In genomic region chr1:133609771-133610502, GRCm38 (mm10) we compare ENCODE assay signal across 8 mouse cellular contexts. TPM values are rescaled to one million over a fixed set of nuclear protein-coding genes. Genes with fewer than 3 reads are reported as not detected.
DNase-seq lines count a peak whose midpoint lies in the region; ATAC-seq and TF ChIP-seq lines count a peak whose summit lies in the region.

Gene Snrpe (minus strand): TSS chr1:133610291.

- peak within 1 kb of the TSS; percentile 73 for H3K4me2 ChIP-seq in heart, embryonic 11.5 days
- peak within 1 kb of the TSS; percentile 72 for H3K4me2 ChIP-seq in kidney, embryonic 16.5 days (replicated peaks; ENCODE audit: low read depth, low read length)
- peak within 1 kb of the TSS; percentile 69 for H3K4me2 ChIP-seq in myocyte (ENCODE audit: low read depth)

- peak within 1 kb of the TSS; percentile 91 for H3K9ac ChIP-seq in heart, embryonic 11.5 days (ENCODE audit: low read depth, low read length)
- peak within 1 kb of the TSS; percentile 94 for H3K9ac ChIP-seq in kidney, embryonic 16.5 days (replicated peaks; ENCODE audit: low read length)
- H3K9ac ChIP-seq in liver, adult 2 months (ENCODE audit: low read depth, low read length) = peak within 1 kb of the TSS; percentile 98

- WGBS in heart, embryonic 11.5 days (ENCODE audit: insufficient replicate concordance) = under 1% methylated on average over 68 of the region's 73 CpGs
- WGBS in kidney, embryonic 16.5 days = under 1% methylated on average over 72 of the region's 73 CpGs
- WGBS in liver, adult 2 months = under 1% methylated on average over 73 of the region's 73 CpGs

- peaks cover 34% of the 10 kb centered on the region for H3K79me3 ChIP-seq in C2C12 (ENCODE audit: low read depth)

- H3K36me3 ChIP-seq in C2C12 (ENCODE audit: control insufficient read depth, insufficient read depth) (peaks cover 41% of the 10 kb centered on the region), myocyte (ENCODE audit: control insufficient read depth, insufficient read depth) (peaks cover 35% of the 10 kb centered on the region)
- H3K36me3 ChIP-seq in erythroblast, embryonic 14.5 days (ENCODE audit: control insufficient read depth) = peaks cover 47% of the 10 kb centered on the region
- peaks cover 24% of the 10 kb centered on the region; the same call in 1 of the 2 replicates for H3K36me3 ChIP-seq in heart, embryonic 11.5 days (ENCODE audit: control insufficient read depth, insufficient read depth, low read length)
- H3K36me3 ChIP-seq in kidney, embryonic 16.5 days (ENCODE audit: insufficient read depth, low read length) = peaks cover 35% of the 10 kb centered on the region
- peaks cover 29% of the 10 kb centered on the region for H3K36me3 ChIP-seq in liver, adult 2 months (ENCODE audit: control insufficient read depth, insufficient read depth, low read length)
- H3K36me3 ChIP-seq in splenic B cell, adult 2 months (ENCODE audit: control insufficient read depth, insufficient read depth, low read length, poor library complexity, severe bottlenecking) = peaks cover 12% of the 10 kb centered on the region

- TF ChIP-seq CTCF in C2C12 (IDR thresholded peaks at IDR 0.05; ENCODE audit: control insufficient read depth, insufficient read depth, insufficient read length) = peak; percentile 79
- peak; percentile 99 for TF ChIP-seq CTCF in brain, embryonic 14.5 days (IDR thresholded peaks at IDR 0.05; ENCODE audit: borderline replicate concordance, extremely low read depth, insufficient read depth, insufficient read length)
- peak; percentile 99 for TF ChIP-seq CTCF in liver, adult 2 months (IDR thresholded peaks at IDR 0.05; ENCODE audit: low read depth, low read length)

- H3ac ChIP-seq in C2C12 (ENCODE audit: control insufficient read depth, insufficient read length, low read depth) (peak within 1 kb of the TSS; percentile 92), myocyte (ENCODE audit: control insufficient read depth, insufficient read length) (peak within 1 kb of the TSS; percentile 44)

- peak; percentile 100 for DNase-seq in brain, embryonic 14.5 days (ENCODE audit: low read depth)
- DNase-seq in liver, adult 2 months (ENCODE audit: extremely low read depth, low read depth, low spot score) = peak; percentile 91
- DNase-seq in splenic B cell, adult 2 months (ENCODE audit: low read depth, low spot score) = peak; percentile 99

- H3K4me3 ChIP-seq in C2C12 (ENCODE audit: insufficient read depth, poor library complexity, severe bottlenecking) = peak within 1 kb of the TSS; percentile 83
- H3K4me3 ChIP-seq in erythroblast, embryonic 14.5 days (replicated peaks) = peak within 1 kb of the TSS; percentile 90
- H3K4me3 ChIP-seq in heart, embryonic 11.5 days (ENCODE audit: low read depth, low read length) = peak within 1 kb of the TSS; percentile 75
- peak within 1 kb of the TSS; percentile 79 for H3K4me3 ChIP-seq in kidney, embryonic 16.5 days (ENCODE audit: low read length)
- H3K4me3 ChIP-seq in liver, adult 2 months (ENCODE audit: insufficient read depth, low read depth, low read length) = peak within 1 kb of the TSS; percentile 98
- peak within 1 kb of the TSS; percentile 65 for H3K4me3 ChIP-seq in myocyte

- no peaks in the 10 kb centered on the region for H3K9me3 ChIP-seq in erythroblast, embryonic 14.5 days (ENCODE audit: control insufficient read depth, low read length)
- no peaks in the 10 kb centered on the region for H3K9me3 ChIP-seq in heart, embryonic 11.5 days (replicated peaks; ENCODE audit: control insufficient read depth, low read length)
- no peaks in the 10 kb centered on the region for H3K9me3 ChIP-seq in kidney, embryonic 16.5 days (ENCODE audit: low read length)

- TF ChIP-seq POLR2A in brain, embryonic 14.5 days (IDR thresholded peaks at IDR 0.05; ENCODE audit: borderline replicate concordance, extremely low read depth, insufficient read depth, insufficient read length, poor library complexity, severe bottlenecking) = peak; percentile 29; the same call in 1 of the 2 replicates
- TF ChIP-seq POLR2A in liver, adult 2 months (IDR thresholded peaks at IDR 0.05; ENCODE audit: extremely low read depth, insufficient read depth, low read length) = no peak
- no peak for TF ChIP-seq POLR2A in myocyte (IDR thresholded peaks at IDR 0.05; ENCODE audit: insufficient read length, low read depth)

- H3K27me3 ChIP-seq in C2C12 (ENCODE audit: control insufficient read depth, insufficient read depth, insufficient read length) (no peaks in the 10 kb centered on the region), myocyte (ENCODE audit: control insufficient read depth, insufficient read depth, insufficient read length) (no peaks in the 10 kb centered on the region)
- H3K27me3 ChIP-seq in erythroblast, embryonic 14.5 days (ENCODE audit: control insufficient read depth) = no peaks in the 10 kb centered on the region
- H3K27me3 ChIP-seq in heart, embryonic 11.5 days (ENCODE audit: control insufficient read depth, insufficient read depth, low read length) = no peaks in the 10 kb centered on the region
- H3K27me3 ChIP-seq in kidney, embryonic 16.5 days (ENCODE audit: insufficient read depth, low read length) = no peaks in the 10 kb centered on the region
- H3K27me3 ChIP-seq in liver, adult 2 months (ENCODE audit: control insufficient read depth, insufficient read depth, low read length) = no peaks in the 10 kb centered on the region
- no peaks in the 10 kb centered on the region for H3K27me3 ChIP-seq in splenic B cell, adult 2 months (ENCODE audit: control insufficient read depth, insufficient read depth, low read length, poor library complexity, severe bottlenecking)

- ATAC-seq in heart, embryonic 11.5 days (replicated peaks; ENCODE audit: insufficient number of reproducible peaks, low FRiP score, low TSS enrichment) = peak; percentile 90
- peak; percentile 98 for ATAC-seq in kidney, embryonic 16.5 days (ENCODE audit: low FRiP score, low TSS enrichment)

- H3K79me2 ChIP-seq in C2C12 (ENCODE audit: control insufficient read depth, insufficient read depth) (peaks cover 43% of the 10 kb centered on the region), myocyte (ENCODE audit: control insufficient read depth, insufficient read depth) (peaks cover 29% of the 10 kb centered on the region)
- H3K79me2 ChIP-seq in liver, adult 2 months (ENCODE audit: control insufficient read depth, insufficient read depth, low read length) = peaks cover 5% of the 10 kb centered on the region; the same call in 1 of the 2 replicates

- peaks cover 38% of the 10 kb centered on the region for H3K4me1 ChIP-seq in erythroblast, embryonic 14.5 days (ENCODE audit: control insufficient read depth)
- no peaks in the 10 kb centered on the region for H3K4me1 ChIP-seq in heart, embryonic 11.5 days (ENCODE audit: control insufficient read depth, insufficient read depth, low read length)
- peaks cover 9% of the 10 kb centered on the region; the same call in 1 of the 2 replicates for H3K4me1 ChIP-seq in kidney, embryonic 16.5 days (ENCODE audit: insufficient read depth, low read length)
- H3K4me1 ChIP-seq in liver, adult 2 months (ENCODE audit: control insufficient read depth, insufficient read depth, low read length) = no peaks in the 10 kb centered on the region

- H3K27ac ChIP-seq in heart, embryonic 11.5 days (ENCODE audit: low read depth, low read length) = peak within 1 kb of the TSS; percentile 87
- peak within 1 kb of the TSS; percentile 93 for H3K27ac ChIP-seq in kidney, embryonic 16.5 days (ENCODE audit: low read length)
- H3K27ac ChIP-seq in liver, adult 2 months (replicated peaks; ENCODE audit: insufficient read depth, low read depth, low read length) = peak within 1 kb of the TSS; percentile 95

TF ChIP-seq in C2C12, 6 proteins besides CTCF, POLR2A, EP300 and RAD21:
- TF ChIP-seq MAX (IDR thresholded peaks at IDR 0.05) (peak; percentile 70), MYOG (IDR thresholded peaks at IDR 0.05; ENCODE audit: control insufficient read depth, extremely low read depth, insufficient read length) (no peak)

TF ChIP-seq in myocyte, 11 proteins besides CTCF, POLR2A, EP300 and RAD21:
- TF ChIP-seq POLR2AphosphoS2 (IDR thresholded peaks at IDR 0.05; ENCODE audit: insufficient read length, low read depth) (peak; percentile 83), E2F4 (IDR thresholded peaks at IDR 0.05; ENCODE audit: insufficient read depth) (peak; percentile 74), MYOG (IDR thresholded peaks at IDR 0.05; ENCODE audit: control insufficient read depth in 1 of 3, insufficient read depth in 1 of 3, insufficient read length in 2 of 3, low read depth in 2 of 3) (peak in 1 of 3 experiments; percentile 31), SRF (IDR thresholded peaks at IDR 0.05; ENCODE audit: control insufficient read depth, insufficient read length, low read depth) (no peak)

RNA-seq across cellular contexts. Expression of gene Snrpe, which starts in this region (rescaled TPM):
- polyA plus RNA-seq in C2C12 (2012; fragmentation: generic; extraction: Trizol) (465 TPM), myocyte (2012; fragmentation: generic; extraction: Trizol) (240 TPM)
- polyA plus RNA-seq in brain, embryonic 14.5 days (2012; rRNA removed) = 333 and 429 TPM in 2 replicates
- polyA plus RNA-seq in erythroblast, embryonic 14.5 days (2012) = 4.4 and 5.8 TPM in 2 replicates
- 489 and 500 TPM in 2 replicates for polyA plus RNA-seq in heart, embryonic 11.5 days (2014; fragmentation: Nextera tagmentation; extraction: Ambion mirVana)
- polyA plus RNA-seq in kidney, embryonic 16.5 days (2015; fragmentation: Nextera tagmentation; extraction: Ambion mirVana) = 597 and 606 TPM in 2 replicates
- total RNA-seq in liver, adult 2 months (2014; rRNA removed) = 57.1 and 71.7 TPM in 2 replicates
- 12.5 and 13.3 TPM in 2 replicates for polyA plus RNA-seq in liver, adult 2 months (2012; rRNA removed)

Comparison
In these comparisons a context has a peak if more than half of its experiments do, and no peak if none do; other contexts are left out.
1. Peak in every context shown above with its lines: DNase-seq, ATAC-seq, H3K4me3 ChIP-seq and H3K27ac ChIP-seq.
2. RNA of gene Snrpe (polyA plus RNA-seq): 597 to 606 TPM in kidney, embryonic 16.5 days, 489 to 500 TPM in heart, embryonic 11.5 days, 465 TPM in C2C12 (single experiment), 333 to 429 TPM in brain, embryonic 14.5 days and 240 TPM in myocyte (single experiment); 12.5 to 13.3 TPM in liver, adult 2 months and 4.4 to 5.8 TPM in erythroblast, embryonic 14.5 days; every median in the first group is over 10 times any median in the second.